Mouse (Mus musculus) forebrain, embryonic 15.5 days (tissue): ENCODE results near the gene Tnfrsf13b. TPM values are rescaled to one million over a fixed set of nuclear protein-coding genes. Genes with fewer than 3 reads are reported as not detected.

ENCODE experiments used
- ATAC-seq: fragments of 200-750 bp; cut with Nextera tagmentation; replicated peaks from 2 replicates; pipeline ENCODE4 v1.8.0; 2017; ENCODE audit warnings: mild to moderate bottlenecking, moderate TSS enrichment, moderate library complexity
- H3K27ac ChIP-seq: fragments of 300-500 bp; sonication (generic); replicated peaks from 2 replicates; pipeline ENCODE4 v1.5.1; 2015; ENCODE audit warnings: mild to moderate bottlenecking, inconsistent platforms
- H3K27me3 ChIP-seq: fragments of 300-500 bp; sonication (generic); 2 replicates; pipeline ENCODE4 v1.6.1; 2015; ENCODE audit warnings: inconsistent platforms
- H3K36me3 ChIP-seq: fragments of 300-500 bp; sonication (generic); 2 replicates; pipeline ENCODE4 v1.6.1; 2015; ENCODE audit warnings: mild to moderate bottlenecking, inconsistent platforms
- H3K4me1 ChIP-seq: fragments of 300-500 bp; sonication (generic); 2 replicates; pipeline ENCODE4 v1.6.1; 2015; ENCODE audit warnings: inconsistent platforms
- H3K4me2 ChIP-seq: fragments of 300-500 bp; sonication (generic); replicated peaks from 2 replicates; pipeline ENCODE4 v1.6.1; 2015; ENCODE audit warnings: mild to moderate bottlenecking, inconsistent platforms
- H3K4me3 ChIP-seq: fragments of 300-500 bp; sonication (generic); 2 replicates; pipeline ENCODE4 v1.5.1; 2015; ENCODE audit warnings: mild to moderate bottlenecking, inconsistent platforms
- H3K9ac ChIP-seq: fragments of 300-500 bp; sonication (generic); replicated peaks from 2 replicates; pipeline ENCODE4 v1.6.1; 2015; ENCODE audit warnings: mild to moderate bottlenecking, inconsistent platforms
- H3K9me3 ChIP-seq: fragments of 300-500 bp; sonication (generic); 2 replicates; pipeline ENCODE4 v1.6.1; 2016; ENCODE audit warnings: inconsistent platforms
- WGBS: fragments of 180-500 bp; shearing (Covaris S2); methylation state at CpG from one replicate; pipeline ENCODE4 v1.1.7; 2015; ENCODE audit warnings: mixed read lengths; 5-methylcytosine and 5-hydroxymethylcytosine counted together
- polyA plus RNA-seq: library from polyadenylated mRNA; unstranded; fragments of >200 nt; fragmentation: Nextera tagmentation; extraction: Ambion mirVana; gene quantifications from 2 replicates; pipeline ENCODE4 v1.2.1, GENCODE M21; 2015

Gene Tnfrsf13b
- polyA plus RNA-seq, 1 experiment from 2014 or later, result 0.78 TPM

DNA sequence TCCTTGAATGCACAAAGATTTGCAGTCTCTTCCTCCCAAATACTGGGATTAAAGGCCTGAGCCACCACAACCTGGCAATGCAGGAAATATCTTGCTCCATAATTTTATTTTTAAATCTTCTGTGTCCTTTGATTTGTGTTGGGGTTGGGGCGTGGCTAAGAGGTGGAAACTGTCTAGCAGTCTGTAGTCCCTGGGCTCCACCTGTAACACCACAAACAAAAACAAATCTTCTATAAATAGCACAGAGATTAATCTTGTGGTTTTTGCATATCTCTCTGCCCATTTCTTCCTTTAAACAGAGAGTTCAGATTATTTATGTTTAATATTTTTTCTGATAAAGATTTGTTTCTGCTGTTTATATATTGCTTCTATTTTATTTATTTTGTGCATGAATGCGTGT lies 6.4 kb downstream of the Tnfrsf13b start:
- H3K9me3 ChIP-seq, result no peaks in the 10 kb centered on the region
- no peaks in the 10 kb centered on the region for H3K36me3 ChIP-seq
- no peak overlapping the region for H3K27ac ChIP-seq
- H3K4me2 ChIP-seq, result no peak overlapping the region
- H3K9ac ChIP-seq, result no peak overlapping the region
- WGBS, result 85% methylated on average over 2 of the region's 2 CpGs
- no peaks in the 10 kb centered on the region for H3K27me3 ChIP-seq
- no peak for ATAC-seq
- H3K4me1 ChIP-seq, result no peaks in the 10 kb centered on the region
- H3K4me3 ChIP-seq, result no peak overlapping the region

DNA sequence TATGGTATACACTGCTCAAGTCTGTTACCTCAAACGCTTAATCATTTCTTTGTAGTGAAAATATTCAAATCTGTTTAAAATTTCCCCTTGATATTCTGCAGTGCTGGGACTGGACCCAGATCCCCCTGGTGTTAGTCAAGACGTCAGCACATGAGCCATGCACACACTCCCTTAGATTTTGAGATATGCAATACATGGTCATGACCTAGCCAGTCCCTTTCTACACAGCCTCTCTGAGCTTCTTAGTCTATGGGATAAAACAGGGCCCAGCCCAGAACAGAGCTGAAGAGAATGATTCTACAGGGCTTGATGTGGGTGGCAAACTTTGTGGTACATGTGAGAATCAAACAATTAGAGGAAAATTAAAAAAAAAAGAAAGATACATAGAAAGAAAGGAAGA lies 15.1 kb downstream of the Tnfrsf13b start:
- 71% methylated on average over 2 of the region's 2 CpGs for WGBS
- H3K27me3 ChIP-seq, result 0 out of 2 replicates have a peak, but pooled peaks cover 6% of the 10 kb centered on the region
- ATAC-seq, result no peak

DNA sequence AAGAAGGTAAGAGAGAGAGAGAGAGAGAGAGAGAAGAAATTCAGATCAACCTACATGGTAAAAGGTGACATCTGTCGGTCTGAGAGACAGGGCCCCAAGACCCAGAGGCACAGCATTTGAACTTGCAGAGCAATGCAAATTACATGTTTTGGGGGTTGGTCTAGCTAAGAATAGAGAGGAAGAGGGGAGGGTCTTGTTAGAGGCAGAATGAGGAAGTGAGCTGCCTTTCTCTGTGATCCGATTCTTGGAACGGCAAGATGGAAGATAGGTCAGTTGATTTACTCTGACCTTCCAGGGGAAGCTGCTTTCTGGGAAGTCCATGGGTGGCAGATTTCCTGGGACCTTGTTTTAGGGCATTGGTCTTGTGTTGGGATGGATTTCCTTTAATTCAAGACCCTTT lies 15.7 kb downstream of the Tnfrsf13b start:
- Histone ChIP-seq H3K27ac (no peak overlapping the region), H3K9ac (no peak overlapping the region), H3K9me3 (no peaks in the 10 kb centered on the region), H3K4me2 (no peak overlapping the region), H3K4me1 (peaks cover 4% of the 10 kb centered on the region), H3K4me3 (no peak overlapping the region), H3K27me3 (0 out of 2 replicates have a peak, but pooled peaks cover 6% of the 10 kb centered on the region), H3K36me3 (no peaks in the 10 kb centered on the region)
- ATAC-seq, result no peak
- 81% methylated on average over 3 of the region's 3 CpGs for WGBS

More for the DNA sequence above, 15.1 kb downstream of the Tnfrsf13b start:
- H3K27ac ChIP-seq, result no peak overlapping the region
- no peak overlapping the region for H3K4me3 ChIP-seq
- no peak overlapping the region for H3K9ac ChIP-seq
- no peaks in the 10 kb centered on the region for H3K9me3 ChIP-seq
- H3K36me3 ChIP-seq, result no peaks in the 10 kb centered on the region
- no peak overlapping the region for H3K4me2 ChIP-seq
- no peaks in the 10 kb centered on the region for H3K4me1 ChIP-seq

DNA sequence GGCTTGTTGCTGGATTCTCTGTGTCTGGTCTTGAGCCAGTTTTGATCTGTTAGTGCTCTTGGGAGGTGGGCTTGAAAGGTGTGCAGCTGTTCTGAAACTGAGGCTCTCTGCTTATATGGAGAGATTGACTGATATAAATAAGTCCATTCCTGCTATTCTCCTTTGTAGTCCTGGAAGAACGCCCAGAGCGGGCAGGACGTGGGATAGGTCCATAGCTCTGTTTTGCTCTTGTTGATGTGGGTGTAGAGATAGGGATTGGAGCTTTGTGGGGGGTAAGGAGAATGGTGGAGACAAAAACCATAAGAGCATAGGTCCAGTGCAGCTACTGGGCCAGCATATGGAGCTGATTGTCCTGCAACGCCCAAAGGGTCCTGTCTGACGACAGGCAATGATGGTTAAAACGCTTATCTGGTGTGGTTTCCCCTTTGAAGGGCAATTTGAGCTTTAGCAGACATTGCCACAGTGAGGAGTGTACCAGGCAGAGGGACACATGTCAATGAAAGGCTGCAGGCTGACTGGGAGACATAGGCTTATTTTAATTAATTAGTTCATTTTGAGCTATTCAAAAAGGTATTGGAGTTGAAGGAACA lies 16.5 kb downstream of the Tnfrsf13b start:
- H3K4me3 ChIP-seq, result no peak overlapping the region
- H3K27me3 ChIP-seq, result peaks cover 6% of the 10 kb centered on the region; the same call in 1 of the 2 replicates
- H3K4me1 ChIP-seq, result peaks cover 10% of the 10 kb centered on the region
- no peaks in the 10 kb centered on the region for H3K36me3 ChIP-seq
- H3K27ac ChIP-seq, result no peak overlapping the region
- H3K9me3 ChIP-seq, result no peaks in the 10 kb centered on the region
- 79% methylated on average over 6 of the region's 6 CpGs for WGBS
- ATAC-seq, result no peak
- no peak overlapping the region for H3K4me2 ChIP-seq
- no peak overlapping the region for H3K9ac ChIP-seq

DNA sequence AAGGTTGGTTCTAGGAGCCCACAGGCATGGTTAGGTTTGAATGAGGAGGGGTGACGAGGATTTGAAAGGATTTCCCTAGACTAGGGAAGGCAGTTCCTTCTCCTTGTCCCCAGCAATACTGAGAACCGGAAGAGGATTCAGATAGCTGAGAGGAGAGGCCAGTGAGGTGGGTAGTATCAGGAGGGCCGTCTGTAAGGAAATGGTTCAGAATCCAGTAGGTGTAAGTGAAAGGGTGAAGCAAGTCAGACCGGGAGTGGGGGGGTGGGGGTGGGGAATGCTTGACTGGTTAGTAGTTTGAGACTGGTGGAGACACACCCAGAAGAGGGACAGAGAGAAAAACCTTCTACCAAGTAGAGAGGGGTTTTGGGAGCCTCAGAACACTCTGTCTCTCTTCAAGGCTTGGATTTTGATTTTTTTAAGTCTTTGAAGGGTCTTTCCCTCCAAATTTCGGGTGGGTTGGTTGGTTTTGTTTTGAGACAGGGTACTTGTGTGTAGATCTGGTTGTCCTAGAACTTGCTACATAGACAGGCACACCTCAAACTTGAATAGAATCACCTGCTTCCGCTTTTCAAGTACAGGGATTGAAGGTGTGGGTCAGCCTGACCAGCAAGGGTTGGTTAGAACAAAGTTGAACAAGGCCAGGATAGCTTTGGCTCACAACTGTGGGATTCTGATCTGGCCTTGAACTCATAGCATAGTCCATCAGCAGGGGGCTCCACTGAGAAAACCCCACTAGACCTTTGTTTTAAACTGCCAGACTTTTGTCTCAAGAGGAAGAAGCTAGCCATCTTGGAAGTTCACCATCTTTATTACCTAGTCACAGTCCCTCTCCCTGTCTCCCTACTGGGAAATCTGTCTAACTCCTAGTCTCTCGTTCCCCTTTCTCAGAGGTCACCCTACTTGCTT lies 17.3 kb downstream of the Tnfrsf13b start:
- WGBS, result 79% methylated on average over 7 of the region's 7 CpGs
- no peak overlapping the region for H3K4me3 ChIP-seq
- H3K27ac ChIP-seq, result no peak overlapping the region

DNA sequence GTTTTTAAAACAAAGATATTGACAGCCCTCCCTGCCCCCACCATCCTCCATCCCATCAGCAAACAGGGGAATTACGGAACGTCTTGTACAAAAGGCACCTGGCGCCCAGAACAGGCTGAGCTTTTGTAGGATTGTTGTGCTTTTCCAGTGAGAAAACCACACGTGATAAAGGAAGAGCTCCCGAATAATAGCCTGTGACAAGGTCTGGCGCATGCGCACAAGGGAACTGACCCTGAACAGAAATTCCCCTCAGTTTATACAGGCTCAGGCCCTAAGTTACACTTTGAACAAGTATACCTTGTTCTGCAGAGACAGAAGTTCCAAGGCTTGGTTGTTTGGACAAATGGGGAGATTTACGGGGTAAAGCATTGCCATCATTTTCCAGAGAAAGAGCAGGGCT lies 19.0 kb downstream of the Tnfrsf13b start:
- Histone ChIP-seq H3K9me3 (no peaks in the 10 kb centered on the region), H3K4me1 (peaks cover 10% of the 10 kb centered on the region), H3K27me3 (peaks cover 11% of the 10 kb centered on the region; the same call in 1 of the 2 replicates), H3K9ac (no peak overlapping the region), H3K4me3 (no peak overlapping the region), H3K27ac (no peak overlapping the region), H3K36me3 (no peaks in the 10 kb centered on the region), H3K4me2 (no peak overlapping the region)
- ATAC-seq, result no peak
- WGBS, result 53% methylated on average over 8 of the region's 8 CpGs

More for the DNA sequence above, 17.3 kb downstream of the Tnfrsf13b start:
- Histone ChIP-seq H3K27me3 (peaks cover 11% of the 10 kb centered on the region; the same call in 1 of the 2 replicates), H3K4me2 (no peak overlapping the region), H3K9me3 (no peaks in the 10 kb centered on the region), H3K9ac (no peak overlapping the region), H3K36me3 (no peaks in the 10 kb centered on the region), H3K4me1 (peaks cover 10% of the 10 kb centered on the region)
- no peak for ATAC-seq

DNA sequence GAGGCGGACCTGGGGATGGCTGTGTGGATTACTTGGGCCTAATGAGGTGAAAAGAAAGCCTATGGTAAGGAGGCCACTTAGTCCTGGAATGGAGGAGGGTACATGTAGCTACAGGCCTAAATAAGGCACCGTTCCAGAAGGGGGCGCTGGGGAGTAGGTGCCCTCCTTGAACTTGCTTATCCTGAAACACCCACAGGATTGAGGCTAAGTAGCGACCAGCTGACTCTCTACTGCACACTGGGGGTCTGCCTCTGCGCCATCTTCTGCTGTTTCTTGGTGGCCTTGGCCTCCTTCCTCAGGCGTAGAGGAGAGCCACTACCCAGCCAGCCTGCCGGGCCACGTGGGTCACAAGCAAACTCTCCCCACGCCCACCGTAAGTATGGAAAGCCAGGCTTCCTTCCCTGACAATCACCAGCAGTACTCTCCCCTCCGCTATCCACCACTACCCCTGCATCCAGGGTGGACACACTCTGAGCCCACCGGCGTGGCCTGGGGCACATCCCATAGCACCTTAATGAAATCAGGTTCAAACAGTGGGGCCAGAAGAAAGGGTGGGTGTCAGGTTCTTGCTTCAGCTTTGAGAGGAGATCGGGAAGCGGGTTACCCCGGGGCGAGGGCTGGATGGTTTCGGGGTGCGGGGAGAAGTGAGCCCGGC lies 20.2 kb downstream of the Tnfrsf13b start:
- ATAC-seq, result peak; percentile 37; the same call in 1 of the 2 replicates
- H3K9me3 ChIP-seq, result no peaks in the 10 kb centered on the region
- 16% methylated on average over 20 of the region's 20 CpGs for WGBS
- peak overlapping the region; percentile 46 for H3K9ac ChIP-seq
- peaks cover 7% of the 10 kb centered on the region; the same call in 1 of the 2 replicates for H3K36me3 ChIP-seq
- peak overlapping the region; percentile 77 for H3K4me2 ChIP-seq
- H3K27me3 ChIP-seq, result peaks cover 11% of the 10 kb centered on the region; the same call in 1 of the 2 replicates
- no peak overlapping the region for H3K27ac ChIP-seq
- H3K4me3 ChIP-seq, result peak overlapping the region; percentile 41
- H3K4me1 ChIP-seq, result peaks cover 10% of the 10 kb centered on the region

DNA sequence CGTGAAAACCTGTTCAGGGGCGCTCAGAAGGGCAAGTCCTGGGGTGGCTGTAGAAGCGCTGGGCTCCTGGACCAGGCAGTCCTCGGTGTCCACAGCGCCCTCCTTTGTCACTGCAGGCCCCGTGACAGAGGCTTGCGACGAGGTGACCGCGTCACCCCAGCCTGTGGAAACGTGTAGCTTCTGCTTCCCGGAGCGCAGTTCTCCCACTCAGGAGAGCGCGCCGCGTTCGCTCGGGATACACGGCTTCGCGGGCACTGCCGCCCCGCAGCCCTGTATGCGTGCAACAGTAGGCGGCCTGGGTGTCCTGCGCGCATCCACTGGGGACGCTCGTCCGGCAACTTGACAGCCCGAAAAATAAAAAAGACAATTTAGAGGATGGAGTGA lies 20.7 kb downstream of the Tnfrsf13b start:
- Histone ChIP-seq H3K27me3 (peaks cover 11% of the 10 kb centered on the region; the same call in 1 of the 2 replicates), H3K4me2 (peak overlapping the region; percentile 77), H3K9ac (peak overlapping the region; percentile 46), H3K4me1 (peaks cover 10% of the 10 kb centered on the region), H3K27ac (no peak overlapping the region), H3K36me3 (peaks cover 12% of the 10 kb centered on the region), H3K9me3 (no peaks in the 10 kb centered on the region), H3K4me3 (peak overlapping the region; percentile 41)
- WGBS, result 3% methylated on average over 32 of the region's 32 CpGs
- ATAC-seq, result peak; percentile 74

DNA sequence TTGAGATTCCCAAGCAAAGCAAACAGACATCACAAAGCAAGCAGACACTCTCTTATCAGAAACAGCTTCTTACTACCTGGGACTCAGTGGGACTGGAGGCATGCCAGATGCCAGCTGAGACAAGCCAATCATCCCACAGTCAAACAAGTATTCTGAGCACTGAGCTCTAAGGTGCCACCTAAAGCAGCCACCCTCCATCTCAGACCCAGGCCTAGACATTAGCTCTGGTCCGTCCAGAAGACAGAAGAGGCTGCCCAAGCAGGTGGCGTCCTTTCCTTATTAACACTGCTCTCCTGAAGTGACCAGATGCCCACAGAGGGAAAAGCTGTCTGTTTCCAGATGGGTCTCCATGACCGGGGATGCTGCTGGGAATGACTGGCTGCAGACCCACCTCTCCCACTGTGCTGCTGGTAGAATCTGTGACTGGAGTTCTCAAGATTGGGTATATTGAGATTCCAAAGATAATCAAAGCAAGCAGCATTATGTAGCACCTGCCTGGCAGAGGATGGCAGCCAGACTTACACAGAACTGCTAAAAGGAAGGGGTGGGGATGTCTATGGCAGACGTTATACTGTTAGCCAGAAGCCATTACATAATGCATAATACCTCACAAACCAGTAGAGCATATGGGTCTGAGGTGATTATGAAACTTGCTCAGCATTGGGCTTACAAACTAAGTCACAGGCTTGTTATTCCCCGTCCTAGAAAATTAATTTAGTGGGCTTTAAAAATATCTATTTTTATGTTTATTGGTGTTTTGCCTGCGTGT lies 23.9 kb downstream of the Tnfrsf13b start:
- Histone ChIP-seq H3K36me3 (peaks cover 43% of the 10 kb centered on the region), H3K27ac (no peak overlapping the region), H3K4me1 (peaks cover 10% of the 10 kb centered on the region), H3K4me2 (no peak overlapping the region), H3K27me3 (peaks cover 11% of the 10 kb centered on the region; the same call in 1 of the 2 replicates), H3K9me3 (no peaks in the 10 kb centered on the region), H3K4me3 (no peak overlapping the region), H3K9ac (no peak overlapping the region)
- no peak for ATAC-seq
- 73% methylated on average over 6 of the region's 6 CpGs for WGBS

DNA sequence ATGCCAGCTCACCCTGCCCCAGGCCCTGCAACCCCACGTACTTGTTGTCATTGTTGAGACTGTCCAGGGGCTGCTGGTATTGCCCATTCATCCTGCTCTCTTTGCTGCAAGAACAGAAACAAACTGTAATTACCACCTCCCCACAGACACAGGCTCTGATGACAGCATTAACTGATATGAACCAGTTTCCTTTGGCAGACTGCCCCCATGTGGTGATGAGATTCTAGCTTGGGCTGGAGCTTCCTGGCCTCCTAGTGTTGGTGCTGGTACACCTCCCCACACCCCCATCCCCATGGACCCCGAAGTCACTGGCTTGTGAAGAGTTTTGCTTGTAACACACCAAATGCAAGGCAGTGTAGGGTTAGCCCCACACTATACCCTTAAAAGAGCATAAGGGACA lies 29.2 kb downstream of the Tnfrsf13b start:
- WGBS, result 87% methylated on average over 2 of the region's 2 CpGs
- Histone ChIP-seq H3K9ac (no peak overlapping the region), H3K9me3 (no peaks in the 10 kb centered on the region), H3K27ac (no peak overlapping the region), H3K4me2 (no peak overlapping the region), H3K4me1 (no peaks in the 10 kb centered on the region), H3K4me3 (no peak overlapping the region), H3K36me3 (peaks cover 95% of the 10 kb centered on the region), H3K27me3 (no peaks in the 10 kb centered on the region)
- no peak for ATAC-seq

DNA sequence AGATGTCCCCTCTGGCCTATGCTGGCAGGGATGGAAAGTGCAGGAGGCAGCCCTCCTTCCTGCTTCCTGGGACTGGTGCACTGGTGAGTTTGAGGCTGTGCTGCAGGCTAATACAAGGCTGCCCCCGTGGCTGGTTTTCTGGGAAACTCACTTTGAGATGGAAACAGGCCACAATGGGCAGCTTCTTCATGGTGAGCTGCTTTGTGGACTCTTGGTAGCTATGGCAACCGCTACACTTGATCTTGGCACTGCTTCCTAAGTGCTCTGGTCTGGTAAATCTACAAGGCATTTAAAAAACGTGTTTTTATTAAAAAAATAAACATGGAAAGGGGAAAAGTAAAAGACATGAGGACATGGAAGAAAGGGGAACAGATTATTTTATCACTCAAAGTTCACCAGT lies 31.6 kb downstream of the Tnfrsf13b start:
- no peak overlapping the region for H3K4me3 ChIP-seq
- WGBS, result 57% methylated on average over 3 of the region's 3 CpGs
- no peaks in the 10 kb centered on the region for H3K9me3 ChIP-seq
- no peak overlapping the region for H3K4me2 ChIP-seq
- no peaks in the 10 kb centered on the region for H3K27me3 ChIP-seq
- no peak for ATAC-seq
- H3K9ac ChIP-seq, result no peak overlapping the region
- H3K4me1 ChIP-seq, result no peaks in the 10 kb centered on the region
- peaks cover 99% of the 10 kb centered on the region for H3K36me3 ChIP-seq
- no peak overlapping the region for H3K27ac ChIP-seq
